Comparison of ENCODE assay signal across 8 mouse cellular contexts in the genomic region with DNA sequence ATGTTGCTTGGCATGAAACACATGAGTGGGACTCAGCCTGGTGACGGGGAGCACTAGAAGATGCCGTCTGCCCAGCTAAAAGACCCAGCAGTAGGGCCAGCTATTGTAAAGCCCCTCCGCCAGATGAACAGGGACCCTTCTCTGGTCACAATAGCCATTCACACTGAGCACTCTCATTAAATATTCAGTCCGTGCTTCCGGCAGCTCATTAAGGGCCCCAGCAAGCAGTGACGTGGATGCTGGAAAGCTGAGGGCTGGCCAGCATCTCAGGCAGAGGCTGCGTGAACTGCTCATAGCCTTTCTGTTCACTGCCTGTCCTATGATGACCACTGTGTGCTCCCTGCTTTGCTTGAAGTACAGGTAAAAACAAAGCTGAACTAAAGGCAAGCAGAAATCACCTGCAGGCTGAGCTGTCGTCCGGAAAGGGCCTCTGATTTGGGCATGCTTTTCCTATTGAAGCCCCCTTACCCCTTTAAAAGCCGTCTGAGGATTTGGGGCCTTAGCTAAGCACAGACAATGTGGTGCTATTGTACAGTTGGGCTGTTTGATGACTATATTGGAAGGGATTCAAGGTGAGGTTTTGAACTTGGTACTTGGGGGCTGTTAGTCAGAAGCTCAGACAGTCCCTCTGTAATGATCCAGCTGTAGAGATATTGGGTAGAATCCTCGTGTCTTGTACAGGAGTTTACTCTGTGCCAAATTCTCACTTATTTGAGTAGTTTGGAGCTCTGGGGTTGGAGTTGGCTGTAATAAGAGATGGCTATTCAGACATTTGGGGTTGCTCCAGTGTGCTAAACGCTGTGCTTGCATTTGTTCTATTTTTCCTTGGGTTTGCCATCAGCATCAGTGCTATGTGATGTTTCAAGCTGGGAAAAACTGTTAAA.
DNase-seq lines count a peak whose midpoint lies in the region; ATAC-seq and TF ChIP-seq lines count a peak whose summit lies in the region.

No protein-coding gene starts in this region.

- ATAC-seq in kidney, embryonic 15.5 days (replicated peaks; ENCODE audit: low FRiP score) = peak; percentile 57; the same call in 1 of the 2 replicates
- peak; percentile 88 for ATAC-seq in forebrain, postnatal 0 days
- ATAC-seq in midbrain, embryonic 14.5 days (ENCODE audit: low FRiP score, low TSS enrichment) = peak; percentile 90

- peak overlapping the region; percentile 85 for H3K27ac ChIP-seq in kidney, embryonic 15.5 days
- no peak overlapping the region for H3K27ac ChIP-seq in forebrain, postnatal 0 days (ENCODE audit: low read depth, low read length)
- H3K27ac ChIP-seq in midbrain, embryonic 14.5 days (replicated peaks; ENCODE audit: low read depth, low read length) = peak overlapping the region; percentile 42

- no peak overlapping the region for H3K4me2 ChIP-seq in kidney, embryonic 15.5 days
- H3K4me2 ChIP-seq in forebrain, postnatal 0 days (ENCODE audit: low read depth) = peak overlapping the region; percentile 13; the same call in 1 of the 2 replicates
- H3K4me2 ChIP-seq in midbrain, embryonic 14.5 days (ENCODE audit: low read length) = peak overlapping the region; percentile 37

- H3K36me3 ChIP-seq in kidney, embryonic 15.5 days = no peaks in the 10 kb centered on the region
- H3K36me3 ChIP-seq in forebrain, postnatal 0 days (ENCODE audit: insufficient read depth) = no peaks in the 10 kb centered on the region
- H3K36me3 ChIP-seq in midbrain, embryonic 14.5 days (ENCODE audit: control insufficient read depth, insufficient read depth, low read length) = no peaks in the 10 kb centered on the region

- TF ChIP-seq CTCF in forebrain, postnatal 0 days (IDR thresholded peaks at IDR 0.05; ENCODE audit: low read depth) = no peak

- peaks cover 31% of the 10 kb centered on the region for H3K4me1 ChIP-seq in kidney, embryonic 15.5 days
- H3K4me1 ChIP-seq in forebrain, postnatal 0 days (ENCODE audit: insufficient read depth) = no peaks in the 10 kb centered on the region
- peaks cover 26% of the 10 kb centered on the region for H3K4me1 ChIP-seq in midbrain, embryonic 14.5 days (ENCODE audit: control insufficient read depth, insufficient read depth, low read length)

- no peak overlapping the region for H3K4me3 ChIP-seq in kidney, embryonic 15.5 days (replicated peaks)
- no peak overlapping the region for H3K4me3 ChIP-seq in forebrain, postnatal 0 days (ENCODE audit: low read depth, low read length)
- H3K4me3 ChIP-seq in midbrain, embryonic 14.5 days (replicated peaks; ENCODE audit: low read depth, low read length) = no peak overlapping the region

- no peaks in the 10 kb centered on the region for H3K27me3 ChIP-seq in kidney, embryonic 15.5 days
- no peaks in the 10 kb centered on the region for H3K27me3 ChIP-seq in forebrain, postnatal 0 days (ENCODE audit: insufficient read depth, low read length)
- no peaks in the 10 kb centered on the region for H3K27me3 ChIP-seq in midbrain, embryonic 14.5 days (ENCODE audit: control insufficient read depth, insufficient read depth, low read length)

- DNase-seq in kidney, adult 8-10 months = no peak
- DNase-seq in embryo, embryonic 10 days (ENCODE audit: low spot score) = peak; percentile 78
- peak; percentile 69 for DNase-seq in forebrain, postnatal 0 days
- DNase-seq in midbrain, embryonic 14.5 days = peak; percentile 84
- no peak for DNase-seq in urinary bladder, postnatal 36 days (ENCODE audit: low spot score in 2 of 2)
- no peak for DNase-seq in left cerebral cortex, adult 8-10 months (ENCODE audit: low spot score in 2 of 2)
- DNase-seq in urinary bladder, postnatal 4 days (ENCODE audit: low spot score in 2 of 2) = no peak

- no peak overlapping the region for H3K9ac ChIP-seq in kidney, embryonic 15.5 days
- H3K9ac ChIP-seq in forebrain, postnatal 0 days = no peak overlapping the region
- H3K9ac ChIP-seq in midbrain, embryonic 14.5 days (replicated peaks; ENCODE audit: low read length) = peak overlapping the region; percentile 17; the same call in 1 of the 2 replicates

- 59% methylated on average over 12 of the region's 12 CpGs for WGBS in kidney, embryonic 15.5 days
- WGBS in forebrain, postnatal 0 days = 14% methylated on average over 12 of the region's 12 CpGs
- WGBS in midbrain, embryonic 14.5 days = 11% methylated on average over 12 of the region's 12 CpGs

- no peaks in the 10 kb centered on the region for H3K9me3 ChIP-seq in kidney, embryonic 15.5 days (replicated peaks)
- no peaks in the 10 kb centered on the region for H3K9me3 ChIP-seq in forebrain, postnatal 0 days (ENCODE audit: low read length)
- no peaks in the 10 kb centered on the region for H3K9me3 ChIP-seq in midbrain, embryonic 14.5 days (ENCODE audit: control insufficient read depth, low read length)

Comparison
In these comparisons a context has a peak if more than half of its experiments do, and no peak if none do; other contexts are left out.
1. DNase-seq: peak in embryo, embryonic 10 days (single experiment), forebrain, postnatal 0 days (single experiment) and midbrain, embryonic 14.5 days (single experiment); none in kidney, adult 8-10 months (0 of 2), urinary bladder, postnatal 36 days (0 of 2), left cerebral cortex, adult 8-10 months (0 of 2) and urinary bladder, postnatal 4 days (0 of 2).
2. Peak in every context shown above with its lines, with median percentiles within 50 percentile points of each other: ATAC-seq.